Mouse (Mus musculus) hindbrain, postnatal 0 days (tissue): ENCODE measurements at regions not wholly inside any gene's neighbourhood (a gene's known extent, or its start where the extent isn't known, plus 50 kb on each side); places are given as distances from the start of the nearest gene placed in this dataset.
A peak's percentile ranks its signal among the peaks of the same experiment; 100 is the strongest.

Experiments used
- ATAC-seq: fragments of 200-750 bp; cut with Nextera tagmentation; 2 replicates; pipeline ENCODE4 v1.8.0; 2017; ENCODE audit warnings: mild to moderate bottlenecking, moderate TSS enrichment, moderate library complexity
- DNase-seq: peaks from one replicate; pipeline ENCODE4 v3.0.0-alpha.2; 2015; ENCODE audit warnings: low spot score
- H3K27ac ChIP-seq: fragments of 300-500 bp; sonication (generic); 2 replicates; pipeline ENCODE4 v1.5.1; 2014; ENCODE audit warnings: mild to moderate bottlenecking
- H3K27me3 ChIP-seq: fragments of 300-500 bp; sonication (generic); 2 replicates; pipeline ENCODE4 v1.6.1; 2014; ENCODE audit warnings: low read length, mixed read lengths; ENCODE audit not compliant: insufficient read depth
- H3K36me3 ChIP-seq: fragments of 300-500 bp; sonication (generic); 2 replicates; pipeline ENCODE4 v1.6.1; 2014; ENCODE audit warnings: low read length, mixed read lengths; ENCODE audit not compliant: insufficient read depth
- H3K4me1 ChIP-seq: fragments of 300-500 bp; sonication (generic); 2 replicates; pipeline ENCODE4 v1.6.1; 2014; ENCODE audit warnings: antibody characterized with exemption, low read length, mixed read lengths; ENCODE audit not compliant: insufficient read depth
- H3K4me2 ChIP-seq: fragments of 300-500 bp; sonication (generic); 2 replicates; pipeline ENCODE4 v1.6.1; 2014; ENCODE audit warnings: low read depth, mild to moderate bottlenecking, low read length, moderate library complexity, mixed read lengths
- H3K4me3 ChIP-seq: fragments of 300-500 bp; sonication (generic); 2 replicates; pipeline ENCODE4 v1.5.1; 2014; ENCODE audit warnings: low read length
- H3K9ac ChIP-seq: fragments of 300-500 bp; sonication (generic); replicated peaks from 2 replicates; pipeline ENCODE4 v1.6.1; 2014; ENCODE audit warnings: mild to moderate bottlenecking, low read length, moderate library complexity, mixed read lengths
- H3K9me3 ChIP-seq: fragments of 300-500 bp; sonication (generic); 2 replicates; pipeline ENCODE4 v1.6.1; 2016; ENCODE audit warnings: low read length, mixed read lengths
- CTCF ChIP-seq: IDR thresholded peaks from 2 replicates; pipeline ENCODE4 v1.5.1; 2016; ENCODE audit warnings: antibody characterized with exemption, control low read depth, low read depth
- WGBS: fragments of 180-500 bp; shearing (Covaris S2); extraction: QIAGEN DNeasy Blood & Tissue Kit; methylation state at CpG from one replicate; pipeline ENCODE4 v1.1.7; 2014; 5-methylcytosine and 5-hydroxymethylcytosine counted together

DNA sequence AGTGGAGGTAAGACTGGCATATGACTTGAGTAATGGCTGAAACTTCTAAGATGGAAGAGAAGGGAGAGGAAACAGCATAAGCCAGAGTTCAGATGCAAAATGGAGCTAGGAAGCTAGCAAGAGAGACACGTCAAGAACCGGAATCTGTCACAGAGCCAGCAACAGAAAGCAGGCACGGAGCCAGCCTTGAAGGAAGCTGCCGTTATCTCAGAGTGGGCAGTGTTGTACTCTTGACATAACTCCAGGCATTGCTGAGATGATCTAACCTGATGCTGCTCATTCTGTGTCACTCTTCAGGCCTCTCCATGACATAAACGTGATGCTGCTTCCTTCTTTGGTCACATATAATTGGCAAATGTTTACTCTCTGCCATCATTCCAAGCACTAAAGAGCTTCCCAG is 191.0 kb downstream of the Csl start:
- Histone ChIP-seq H3K4me3 (no peak overlapping the region), H3K4me1 (0 out of 2 replicates have a peak, but pooled peaks cover 5% of the 10 kb centered on the region), H3K27me3 (no peaks in the 10 kb centered on the region), H3K4me2 (no peak overlapping the region), H3K9me3 (no peaks in the 10 kb centered on the region), H3K9ac (no peak overlapping the region), H3K36me3 (no peaks in the 10 kb centered on the region), H3K27ac (no peak overlapping the region)
- DNase-seq: no peak
- no peak for TF ChIP-seq CTCF
- no peak for ATAC-seq
- 51% methylated on average over 5 of the region's 5 CpGs for WGBS

GRCm38 (mm10) chr10:99570190-99570589 is 189.3 kb downstream of the Csl start:
- H3K4me1 ChIP-seq: 0 out of 2 replicates have a peak, but pooled peaks cover 13% of the 10 kb centered on the region
- ATAC-seq: no peak
- H3K36me3 ChIP-seq: no peaks in the 10 kb centered on the region
- H3K9ac ChIP-seq: no peak overlapping the region
- TF ChIP-seq CTCF: no peak
- H3K4me3 ChIP-seq: no peak overlapping the region
- H3K27me3 ChIP-seq: no peaks in the 10 kb centered on the region
- no peak for DNase-seq
- no peak overlapping the region for H3K4me2 ChIP-seq
- H3K27ac ChIP-seq: no peak overlapping the region
- WGBS: 43% methylated on average over 2 of the region's 2 CpGs
- H3K9me3 ChIP-seq: no peaks in the 10 kb centered on the region

DNA sequence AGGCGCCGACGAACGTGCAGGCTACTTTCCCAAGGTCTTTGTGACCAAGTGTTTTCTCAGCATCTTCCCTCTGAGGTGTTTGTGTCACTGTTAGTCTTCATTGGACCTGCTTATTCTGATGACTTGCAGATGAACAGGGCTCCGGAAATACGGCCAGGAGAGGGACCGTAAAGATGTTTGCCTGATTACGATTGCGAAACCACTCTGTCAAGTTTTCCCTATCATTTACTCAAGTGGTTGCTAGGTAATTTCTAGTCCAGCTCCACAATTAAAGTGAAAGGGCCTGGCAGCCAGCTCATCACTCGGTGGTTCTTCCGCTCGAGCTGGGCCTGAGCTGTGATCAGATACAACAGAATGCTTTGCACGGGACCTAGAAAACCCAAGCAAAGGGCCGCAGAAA is 185.5 kb downstream of the Csl start:
- no peak overlapping the region for H3K4me3 ChIP-seq
- H3K36me3 ChIP-seq: no peaks in the 10 kb centered on the region
- 77% methylated on average over 14 of the region's 14 CpGs for WGBS
- no peak overlapping the region for H3K4me2 ChIP-seq
- H3K9me3 ChIP-seq: no peaks in the 10 kb centered on the region
- DNase-seq (peak; percentile 19), ATAC-seq (no peak)
- H3K27me3 ChIP-seq: no peaks in the 10 kb centered on the region
- TF ChIP-seq CTCF: no peak
- H3K27ac ChIP-seq: no peak overlapping the region
- no peak overlapping the region for H3K9ac ChIP-seq
- H3K4me1 ChIP-seq: peaks cover 16% of the 10 kb centered on the region; the same call in 1 of the 2 replicates

DNA sequence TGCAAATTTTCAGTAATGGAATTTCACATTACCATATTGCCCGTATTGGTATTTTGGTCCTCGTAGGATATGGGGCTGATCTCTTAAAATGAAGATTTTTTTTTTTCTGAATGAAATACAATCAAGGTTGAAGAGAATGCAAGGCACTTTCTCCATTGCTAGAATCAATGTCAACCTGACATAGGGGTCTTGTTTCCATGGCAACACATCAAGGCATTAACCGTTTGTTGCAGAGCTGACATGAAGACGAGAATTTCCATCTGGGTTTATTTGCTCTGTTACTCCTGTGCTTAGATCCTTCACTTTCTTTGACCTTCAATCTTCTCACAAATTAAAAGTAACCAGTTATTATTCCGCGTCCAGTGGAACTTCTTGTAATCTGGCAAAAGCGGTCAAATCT is 184.2 kb downstream of the Csl start:
- Histone ChIP-seq H3K4me1 (peaks cover 13% of the 10 kb centered on the region; the same call in 1 of the 2 replicates), H3K4me3 (no peak overlapping the region), H3K36me3 (no peaks in the 10 kb centered on the region), H3K9me3 (no peaks in the 10 kb centered on the region), H3K9ac (no peak overlapping the region), H3K27ac (no peak overlapping the region), H3K4me2 (no peak overlapping the region), H3K27me3 (no peaks in the 10 kb centered on the region)
- no peak for TF ChIP-seq CTCF
- 59% methylated on average over 7 of the region's 7 CpGs for WGBS
- DNase-seq (peak; percentile 77), ATAC-seq (no peak)

GRCm38 (mm10) chr10:99576301-99576700 is 183.2 kb downstream of the Csl start:
- Histone ChIP-seq H3K4me2 (no peak overlapping the region), H3K4me3 (no peak overlapping the region), H3K27ac (no peak overlapping the region), H3K9ac (no peak overlapping the region), H3K36me3 (no peaks in the 10 kb centered on the region), H3K27me3 (no peaks in the 10 kb centered on the region), H3K9me3 (no peaks in the 10 kb centered on the region), H3K4me1 (peaks cover 11% of the 10 kb centered on the region; the same call in 1 of the 2 replicates)
- DNase-seq: no peak
- WGBS: 66% methylated on average over 5 of the region's 5 CpGs
- TF ChIP-seq CTCF: no peak
- ATAC-seq: no peak

DNA sequence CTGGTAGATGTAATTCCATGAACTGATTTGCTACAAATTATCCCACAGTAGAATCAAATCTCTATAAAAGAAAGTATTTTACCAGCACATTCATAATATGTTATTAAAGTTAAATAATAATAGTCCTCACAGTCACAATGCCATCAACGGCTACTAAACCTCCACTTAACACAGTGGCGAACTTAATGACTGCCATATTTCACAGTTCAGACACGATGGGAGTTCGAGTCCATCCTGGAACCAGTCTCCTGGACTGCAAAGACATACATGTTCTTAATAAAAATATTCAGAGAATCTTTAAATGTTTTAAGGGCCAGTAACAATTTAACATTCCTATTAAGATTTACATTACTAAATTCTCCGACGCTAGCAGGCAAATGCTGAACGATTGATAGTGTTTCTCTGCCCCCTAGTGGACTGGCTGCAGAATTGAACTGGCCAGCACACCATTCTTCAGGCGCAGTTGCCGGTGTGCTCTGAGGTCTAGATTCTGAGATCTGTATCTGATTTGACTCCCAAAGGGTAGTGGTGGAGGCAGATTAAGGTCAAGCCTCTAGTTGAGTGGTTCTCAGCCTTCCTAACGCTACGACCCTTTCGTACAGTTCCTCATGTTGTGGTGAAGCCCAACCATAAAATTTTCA is 182.3 kb downstream of the Csl start:
- peak; percentile 71 for ATAC-seq

DNA sequence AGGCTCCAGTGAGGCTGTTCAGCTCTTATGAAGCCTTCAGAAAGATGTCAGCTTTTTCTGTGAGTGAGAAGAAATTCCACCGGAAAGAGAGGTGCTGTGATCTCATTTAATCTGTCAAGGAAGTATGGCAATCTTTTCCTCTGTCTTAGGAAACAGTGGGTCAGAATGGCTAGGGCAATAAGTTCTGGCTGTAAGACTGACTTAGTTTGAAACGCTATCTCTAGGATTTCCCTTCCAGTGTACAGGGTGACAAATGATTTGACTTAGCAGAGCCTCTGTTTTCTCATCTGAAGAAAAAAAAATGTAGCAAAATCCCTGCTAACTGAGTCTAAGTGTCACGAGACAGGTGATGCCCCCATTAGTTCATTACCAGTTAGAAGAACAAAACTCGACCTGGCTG is 181.1 kb downstream of the Csl start:
- WGBS: 62% methylated on average over 4 of the region's 4 CpGs
- no peak overlapping the region for H3K4me3 ChIP-seq
- TF ChIP-seq CTCF: no peak
- H3K36me3 ChIP-seq: no peaks in the 10 kb centered on the region
- no peak overlapping the region for H3K4me2 ChIP-seq
- ATAC-seq (no peak), DNase-seq (no peak)
- no peak overlapping the region for H3K27ac ChIP-seq
- no peak overlapping the region for H3K9ac ChIP-seq
- H3K4me1 ChIP-seq: peaks cover 11% of the 10 kb centered on the region; the same call in 1 of the 2 replicates
- H3K27me3 ChIP-seq: no peaks in the 10 kb centered on the region
- no peaks in the 10 kb centered on the region for H3K9me3 ChIP-seq

More for the DNA sequence above, 182.3 kb downstream of the Csl start:
- no peaks in the 10 kb centered on the region for H3K9me3 ChIP-seq
- H3K9ac ChIP-seq: no peak overlapping the region
- no peaks in the 10 kb centered on the region for H3K27me3 ChIP-seq
- 33% methylated on average over 12 of the region's 12 CpGs for WGBS
- H3K27ac ChIP-seq: no peak overlapping the region
- TF ChIP-seq CTCF: peak; percentile 93
- H3K4me2 ChIP-seq: no peak overlapping the region
- H3K4me1 ChIP-seq: peaks cover 11% of the 10 kb centered on the region; the same call in 1 of the 2 replicates
- DNase-seq: peak; percentile 83
- H3K36me3 ChIP-seq: no peaks in the 10 kb centered on the region
- H3K4me3 ChIP-seq: no peak overlapping the region
